Mouse (Mus musculus) megakaryocyte, embryonic 14.5 days (primary cell): ENCODE results near the gene Tnfsf13b.

Experiments used
- FLI1 ChIP-seq: IDR thresholded peaks from 2 replicates; pipeline ENCODE4 v1.6.1; 2012; ENCODE audit warnings: low read length, inconsistent platforms, mixed read lengths
- GATA1 ChIP-seq: IDR thresholded peaks from 3 replicates; pipeline ENCODE4 v1.6.1; 2012; ENCODE audit warnings: mixed read lengths, low read length, inconsistent platforms, borderline replicate concordance

DNA sequence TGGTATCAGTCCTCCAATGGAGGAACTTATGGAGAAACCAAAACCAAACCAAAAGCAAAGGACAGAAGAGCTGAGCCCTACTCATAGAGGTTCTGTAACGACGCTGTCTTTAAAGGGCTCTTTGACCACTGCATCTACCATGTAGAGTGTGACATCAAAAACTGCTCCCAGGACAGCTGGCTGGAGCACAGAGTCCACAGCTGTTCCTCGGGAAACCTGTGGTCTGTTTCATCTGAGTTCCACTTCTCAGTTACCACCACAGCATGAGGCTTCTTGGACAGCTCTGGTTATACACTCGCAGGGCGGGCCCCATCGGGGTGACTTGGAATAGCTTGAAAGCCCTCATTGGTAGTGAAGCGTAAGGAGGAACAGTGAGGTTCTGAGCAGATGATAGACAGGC lies 61.5 kb downstream of the Tnfsf13b start:
- TF ChIP-seq FLI1 (no peak), GATA1 (no peak)
